Mouse (Mus musculus) erythroblast, embryonic 14.5 days (primary cell): ENCODE data around the gene Wdr63.

Source experiments
- GATA1 ChIP-seq: IDR thresholded peaks from 2 replicates; pipeline ENCODE4 v1.6.1; 2012; ENCODE audit warnings: low read length, inconsistent platforms, mixed read lengths
- TAL1 ChIP-seq: IDR thresholded peaks from 3 replicates; pipeline ENCODE4 v1.6.1; 2012; ENCODE audit warnings: low read length, inconsistent platforms, mixed read lengths

DNA sequence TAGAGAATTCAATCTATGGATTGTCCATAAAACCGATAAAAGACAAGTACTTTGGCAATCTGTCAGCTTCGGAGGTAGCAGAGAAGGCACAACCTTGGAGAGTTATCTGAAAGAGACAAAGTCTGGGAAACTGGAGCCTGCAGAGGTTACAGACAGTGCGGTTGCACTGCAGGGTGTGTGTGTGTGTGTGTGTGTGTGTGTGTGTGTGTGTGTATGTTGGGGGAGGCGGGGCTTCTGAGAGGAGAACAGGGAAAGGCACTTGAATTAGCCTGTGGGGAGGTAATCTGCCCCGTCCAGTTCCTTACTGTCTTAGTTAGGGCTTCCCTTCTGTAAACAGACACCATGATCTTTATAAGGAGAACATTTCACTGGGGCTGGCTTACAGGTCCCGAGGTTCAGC is 100.1 kb downstream of the Wdr63 start:
- TF ChIP-seq GATA1 (no peak), TAL1 (no peak)
